Mouse (Mus musculus): ENCODE data around the gene Loxl3.

GRCm38 (mm10) chr6:83070247-83070310 is 36.1 kb downstream of the Loxl3 start, which contains the start of gene Tlx2:
- TF ChIP-seq POLR2A (IDR thresholded peaks at IDR 0.05; ENCODE audit: borderline replicate concordance, extremely low read depth, low read depth, low read length) (no peak), CTCF (IDR thresholded peaks at IDR 0.05; ENCODE audit: insufficient read depth, low read length) (no peak)
